Mouse (Mus musculus) MEL (cell line): ENCODE results near the gene Polr2j. TPM values are rescaled to one million over a fixed set of nuclear protein-coding genes. Genes with fewer than 3 reads are reported as not detected.

Experiments
- DNase-seq: peaks from one replicate; pipeline ENCODE4 v3.0.0; 2011; ENCODE audit warnings: low read depth, low spot score
- H3K27ac ChIP-seq: 2 replicates; pipeline ENCODE4 v1.5.1; 2012; ENCODE audit warnings: low read depth, mild to moderate bottlenecking, control low read depth, low read length, moderate library complexity; ENCODE audit not compliant: control insufficient read depth
- H3K27me3 ChIP-seq, 2 experiments: fragments of 150-350 bp in 1 of 2; sonication (generic) in 1 of 2; 2 replicates each; pipeline ENCODE4 v1.6.1; 2012; ENCODE audit warnings: low read length in 2 of 2, mild to moderate bottlenecking in 2 of 2, improper control_type of control experiment in 1 of 2, moderate library complexity in 1 of 2; ENCODE audit not compliant: insufficient read depth in 2 of 2, control insufficient read depth in 1 of 2
- H3K36me3 ChIP-seq, 2 experiments: 2 replicates each; pipeline ENCODE4 v1.6.1; 2012 to 2014; ENCODE audit warnings: low read length in 2 of 2, improper control_type of control experiment in 1 of 2, inconsistent platforms in 1 of 2, mild to moderate bottlenecking in 1 of 2; ENCODE audit not compliant: insufficient read depth in 2 of 2, control insufficient read depth in 1 of 2
- H3K4me1 ChIP-seq, 2 experiments: fragments of 150-350 bp in 1 of 2; sonication (generic) in 1 of 2; 2 replicates each; pipeline ENCODE4 v1.6.1; 2012; ENCODE audit warnings: low read length in 2 of 2, improper control_type of control experiment in 1 of 2, mild to moderate bottlenecking in 1 of 2; ENCODE audit not compliant: insufficient read depth in 2 of 2, control insufficient read depth in 1 of 2
- H3K4me3 ChIP-seq, 2 experiments: fragments of 150-350 bp in 1 of 2; sonication (generic) in 1 of 2; 2 replicates each; pipeline ENCODE4 v1.5.1; 2012; ENCODE audit warnings: low read depth in 2 of 2, low read length in 2 of 2, mild to moderate bottlenecking in 2 of 2, moderate library complexity in 2 of 2, control low read depth in 1 of 2, improper control_type of control experiment in 1 of 2; ENCODE audit not compliant: control insufficient read depth in 1 of 2, insufficient read depth in 1 of 2
- H3K79me2 ChIP-seq: 2 replicates; pipeline ENCODE4 v1.6.1; 2012; ENCODE audit warnings: mild to moderate bottlenecking, low read length, moderate library complexity; ENCODE audit not compliant: control insufficient read depth, poor library complexity, insufficient read depth
- H3K9ac ChIP-seq: 2 replicates; pipeline ENCODE4 v1.6.1; 2012; ENCODE audit warnings: low read depth, mild to moderate bottlenecking, control low read depth, low read length, moderate library complexity; ENCODE audit not compliant: control insufficient read depth, poor library complexity, severe bottlenecking
- H3K9me3 ChIP-seq: fragments of 150-350 bp; sonication (generic); replicated peaks from 2 replicates; pipeline ENCODE4 v1.6.1; 2012; ENCODE audit warnings: mild to moderate bottlenecking, low read length, improper control_type of control experiment, moderate library complexity; ENCODE audit not compliant: insufficient read depth
- CTCF ChIP-seq, 3 experiments: IDR thresholded peaks in 2 of 3; conservative IDR thresholded peaks in 1 of 3; 2 replicates each; pipeline ENCODE4 v1.5.1; 2011 to 2012; ENCODE audit warnings: low read length in 3 of 3, low read depth in 2 of 3, mild to moderate bottlenecking in 2 of 3, improper control_type of control experiment in 1 of 3, inconsistent platforms in 1 of 3, mixed read lengths in 1 of 3, moderate library complexity in 1 of 3; ENCODE audit not compliant: control insufficient read depth in 1 of 3, insufficient read depth in 1 of 3, poor library complexity in 1 of 3, severe bottlenecking in 1 of 3
- E2F4 ChIP-seq: IDR thresholded peaks from 2 replicates; pipeline ENCODE4 v1.6.1; 2011; ENCODE audit warnings: low read depth, low read length, improper control_type of control experiment, borderline replicate concordance
- ETS1 ChIP-seq: IDR thresholded peaks from 2 replicates; pipeline ENCODE4 v1.6.1; 2012; ENCODE audit warnings: low read depth, mild to moderate bottlenecking, inconsistent platforms, low read length, improper control_type of control experiment, moderate library complexity
- HCFC1 ChIP-seq: IDR thresholded peaks from 2 replicates; pipeline ENCODE4 v1.6.1; 2012; ENCODE audit warnings: low read depth, mild to moderate bottlenecking, inconsistent platforms, low read length, improper control_type of control experiment, moderate library complexity
- KAT2A ChIP-seq: conservative IDR thresholded peaks from 2 replicates; pipeline ENCODE4 v1.6.1; 2012; ENCODE audit warnings: low read depth, low read length, improper control_type of control experiment, inconsistent platforms
- MAX ChIP-seq: IDR thresholded peaks from 2 replicates; pipeline ENCODE4 v1.6.1; 2011; ENCODE audit warnings: low read length, improper control_type of control experiment
- MEF2A ChIP-seq: IDR thresholded peaks from 2 replicates; pipeline ENCODE4 v1.6.1; 2014; ENCODE audit warnings: low read depth, mild to moderate bottlenecking, inconsistent platforms, low read length, improper control_type of control experiment; ENCODE audit not compliant: poor library complexity, insufficient replicate concordance, severe bottlenecking; ENCODE audit errors: extremely low read depth
- MXI1 ChIP-seq: IDR thresholded peaks from 2 replicates; pipeline ENCODE4 v1.6.1; 2011; ENCODE audit warnings: mild to moderate bottlenecking, low read depth, low read length, improper control_type of control experiment
- MYC ChIP-seq: IDR thresholded peaks from 2 replicates; pipeline ENCODE4 v1.6.1; 2011; ENCODE audit warnings: low read depth, mild to moderate bottlenecking, low read length, improper control_type of control experiment, moderate library complexity
- NELFE ChIP-seq: IDR thresholded peaks from 2 replicates; pipeline ENCODE4 v1.6.1; 2011; ENCODE audit warnings: low read depth, low read length, improper control_type of control experiment
- RAD21 ChIP-seq: IDR thresholded peaks from 2 replicates; pipeline ENCODE4 v1.6.1; 2011; ENCODE audit warnings: mild to moderate bottlenecking, low read depth, low read length, improper control_type of control experiment
- SIN3A ChIP-seq: IDR thresholded peaks from 2 replicates; pipeline ENCODE4 v1.6.1; 2012; ENCODE audit warnings: low read length, improper control_type of control experiment, inconsistent platforms
- SMC3 ChIP-seq: IDR thresholded peaks from 2 replicates; pipeline ENCODE4 v1.6.1; 2011; ENCODE audit warnings: low read depth, low read length, improper control_type of control experiment
- TAL1 ChIP-seq: IDR thresholded peaks from 2 replicates; pipeline ENCODE4 v1.6.1; 2012; ENCODE audit warnings: mild to moderate bottlenecking, inconsistent platforms, low read length, moderate library complexity, mixed read lengths
- USF2 ChIP-seq, 2 experiments: IDR thresholded peaks; 2 replicates each; pipeline ENCODE4 v1.6.1; 2011 to 2012; ENCODE audit warnings: improper control_type of control experiment in 2 of 2, low read length in 2 of 2, borderline replicate concordance in 1 of 2, inconsistent platforms in 1 of 2, low read depth in 1 of 2, mild to moderate bottlenecking in 1 of 2; ENCODE audit not compliant: insufficient read depth in 1 of 2
- ZNF384 ChIP-seq: IDR thresholded peaks from 2 replicates; pipeline ENCODE4 v1.6.1; 2012; ENCODE audit warnings: low read depth, mild to moderate bottlenecking, inconsistent platforms, low read length, improper control_type of control experiment
- polyA plus RNA-seq, 2 experiments: library from polyadenylated mRNA; stranded (reverse) in 1 of 2; unstranded in 1 of 2; fragments of >175 nt in 1 of 2; fragments of >200 nt in 1 of 2; gene quantifications; 2 replicates each; pipeline versions ENCODE4 v1.2.1 to v1.2.4; 2012; ENCODE audit warnings: low replicate concordance in 2 of 2, low read depth in 1 of 2; ENCODE audit not compliant: insufficient read length in 2 of 2, insufficient read depth in 1 of 2, missing spikeins in 1 of 2
- total RNA-seq: library from RNA; depleted of rRNA; stranded (reverse); fragments of 300-350 nt; gene quantifications from 2 replicates; pipeline ENCODE4 v1.2.3, GENCODE M21; 2012

Gene Polr2j
- total and polyA plus RNA-seq, 3 experiments, result 269 to 316 TPM; not detected in 1

GRCm38 (mm10) chr5:136137658-136138274 lies 21.3 kb downstream of the Polr2j start (continued):
- TF ChIP-seq NELFE (no peak), TAL1 (no peak), MXI1 (peak; percentile 63)

- Histone ChIP-seq H3K4me1 (peaks cover 7 to 23% of the 10 kb centered on the region in 2 experiments), H3K9ac (no peak overlapping the region), H3K9me3 (no peaks in the 10 kb centered on the region), H3K79me2 (peaks cover 26% of the 10 kb centered on the region), H3K4me3 (no peak overlapping the region), H3K27me3 (no peaks in the 10 kb centered on the region), H3K27ac (no peak overlapping the region), H3K36me3 (peaks cover 2 to 11% of the 10 kb centered on the region in 2 experiments; a peak in 3 of 4 replicates)
- no peak for TF ChIP-seq MEF2A
- TF ChIP-seq KAT2A, result no peak
- DNase-seq, result no peak
These were observed 23.0 kb downstream of the Polr2j start for GRCm38 (mm10) chr5:136139393-136139792.

GRCm38 (mm10) chr5:136140057-136140482 lies 23.6 kb downstream of the Polr2j start:
- H3K27ac ChIP-seq, result no peak overlapping the region
- peaks cover 8 to 24% of the 10 kb centered on the region in 2 experiments for H3K4me1 ChIP-seq
- H3K79me2 ChIP-seq, result peaks cover 19% of the 10 kb centered on the region
- H3K27me3 ChIP-seq, result no peaks in the 10 kb centered on the region
- DNase-seq, result no peak
- H3K36me3 ChIP-seq, result peaks cover 2 to 8% of the 10 kb centered on the region in 2 experiments; a peak in 3 of 4 replicates
- no peak for TF ChIP-seq HCFC1
- no peak for TF ChIP-seq USF2 (IDR thresholded peaks at IDR 0.05; ENCODE audit: borderline replicate concordance in 1 of 2, insufficient read depth in 1 of 2, low read depth in 1 of 2, low read length in 2 of 2)
- TF ChIP-seq MYC, result no peak
- no peak for TF ChIP-seq ETS1
- TF ChIP-seq RAD21, result no peak
- TF ChIP-seq SIN3A, result no peak
- H3K4me3 ChIP-seq, result no peak overlapping the region
- H3K9ac ChIP-seq, result no peak overlapping the region
- H3K9me3 ChIP-seq, result no peaks in the 10 kb centered on the region

DNA sequence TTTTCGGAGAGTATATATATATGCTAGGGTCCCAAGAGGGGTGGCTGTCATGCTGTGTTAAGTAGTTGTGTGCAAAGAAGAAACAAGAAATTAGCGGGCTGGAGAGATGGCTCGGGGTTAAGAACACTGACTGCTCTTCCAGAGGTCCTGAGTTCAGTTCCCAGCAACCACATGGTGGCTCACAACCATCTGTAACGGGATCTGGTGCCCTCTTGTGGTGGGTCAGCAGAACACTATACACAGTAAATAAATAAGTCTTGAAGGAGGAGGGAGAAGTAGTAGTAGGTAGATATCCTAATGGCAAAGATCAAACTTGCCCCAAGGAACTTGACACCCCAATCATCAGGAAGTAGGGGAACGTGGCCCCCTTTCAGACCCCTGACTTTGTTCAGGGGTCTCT lies 26.3 kb downstream of the Polr2j start:
- H3K9ac ChIP-seq, result no peak overlapping the region
- no peaks in the 10 kb centered on the region for H3K9me3 ChIP-seq
- H3K79me2 ChIP-seq, result peaks cover 5% of the 10 kb centered on the region; the same call in 1 of the 2 replicates
- no peak overlapping the region for H3K4me3 ChIP-seq
- peaks cover 2 to 6% of the 10 kb centered on the region in 2 experiments; a peak in 3 of 4 replicates for H3K36me3 ChIP-seq
- TF ChIP-seq CTCF (IDR thresholded peaks at IDR 0.05 in 2 of 3, conservative IDR thresholded peaks at IDR 0.05 in 1 of 3; ENCODE audit: control insufficient read depth in 1 of 3, insufficient read depth in 1 of 3, low read depth in 2 of 3, low read length in 3 of 3, poor library complexity in 1 of 3, severe bottlenecking in 1 of 3) (peak; percentile 34 to 68 (median 40); a peak in 4 of 6 replicates), MAX (no peak), E2F4 (no peak), RAD21 (peak; percentile 4; the same call in 1 of the 2 replicates), ZNF384 (no peak), NELFE (no peak), SMC3 (peak; percentile 41)
- DNase-seq, result peak; percentile 67
- H3K27ac ChIP-seq, result no peak overlapping the region
- peaks cover 10 to 22% of the 10 kb centered on the region in 2 experiments; a peak in 3 of 4 replicates for H3K4me1 ChIP-seq
- no peaks in the 10 kb centered on the region for H3K27me3 ChIP-seq
